Mouse (Mus musculus): ENCODE measurements around the gene Clasp2.

DNA sequence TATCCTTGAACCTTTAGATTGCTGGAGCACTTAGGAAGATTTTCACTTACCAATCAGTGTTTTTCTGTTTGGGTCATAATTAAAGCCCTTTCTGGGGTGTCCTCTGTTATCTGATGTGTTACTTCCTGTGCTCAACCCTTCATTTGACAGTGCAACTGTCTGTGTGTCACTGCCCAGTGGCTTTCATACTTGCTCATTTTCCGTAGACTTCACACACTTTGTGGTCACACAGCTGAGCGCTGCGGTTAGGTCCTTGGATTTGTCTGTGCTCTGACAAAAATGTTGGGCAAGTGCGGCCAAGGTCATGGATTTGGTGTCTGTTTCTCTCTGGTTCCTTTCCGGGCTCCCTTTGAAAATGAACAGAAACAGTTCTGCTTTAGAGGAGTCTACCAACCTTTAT lies 118.1 kb downstream of the Clasp2 start:
- TF ChIP-seq CTCF (IDR thresholded peaks at IDR 0.05; ENCODE audit: control insufficient read depth, insufficient read depth, low read length), result no peak
- no peak for TF ChIP-seq POLR2A (IDR thresholded peaks at IDR 0.05; ENCODE audit: borderline replicate concordance, control insufficient read depth, low read depth, low read length)
